Mouse (Mus musculus) layer of hippocampus, postnatal 36 days (tissue): ENCODE data around the gene Kidins220. TPM values are rescaled to one million over a fixed set of nuclear protein-coding genes. Genes with fewer than 3 reads are reported as not detected.
A peak's percentile ranks its signal among the peaks of the same experiment; 100 is the strongest.

Experiments
- DNase-seq, 2 experiments: peaks; one replicate each; pipeline ENCODE4 v3.0.0; 2022
- total RNA-seq, 2 experiments: library from RNA; stranded (reverse); gene quantifications; 2 replicates each; pipeline ENCODE4 v1.2.3; 2021

Gene Kidins220
- total RNA-seq, 2 experiments from 2014 or later = 364 to 366 TPM

- DNase-seq = peak in 1 of 2 experiments; percentile 22
Measured at GRCm38 (mm10) chr12:25092751-25093211, 118.1 kb downstream of the Kidins220 start.

- no peak for DNase-seq
Measured at GRCm38 (mm10) chr12:25093241-25093774, 118.6 kb downstream of the Kidins220 start.

- no peak for DNase-seq
Measured at GRCm38 (mm10) chr12:25094621-25095521, 120.1 kb downstream of the Kidins220 start.

GRCm38 (mm10) chr12:25095538-25095937 lies 120.8 kb downstream of the Kidins220 start:
- no peak for DNase-seq

GRCm38 (mm10) chr12:25095974-25096639 lies 121.4 kb downstream of the Kidins220 start:
- peak; percentile 96 to 97 for DNase-seq

GRCm38 (mm10) chr12:25096640-25097051 lies 121.9 kb downstream of the Kidins220 start:
- DNase-seq = no peak

GRCm38 (mm10) chr12:25097052-25097209 lies 122.2 kb downstream of the Kidins220 start, which contains the start of gene Id2:
Gene Id2, minus strand, starts transcription at chr12:25097140.
- DNase-seq = no peak

- no peak for DNase-seq
Measured at GRCm38 (mm10) chr12:25097210-25098160, 122.8 kb downstream of the Kidins220 start.

GRCm38 (mm10) chr12:25098161-25098550 lies 123.4 kb downstream of the Kidins220 start:
- DNase-seq = no peak

- DNase-seq = peak; percentile 89 to 91
Measured at GRCm38 (mm10) chr12:25098561-25099312, 124.0 kb downstream of the Kidins220 start.

- DNase-seq = no peak
Measured at GRCm38 (mm10) chr12:25099313-25099562, 124.5 kb downstream of the Kidins220 start.

- DNase-seq = no peak
Measured at GRCm38 (mm10) chr12:25099563-25100408, 125.1 kb downstream of the Kidins220 start.

- DNase-seq = peak in 1 of 2 experiments; percentile 59
Measured at GRCm38 (mm10) chr12:25100411-25101217, 125.9 kb downstream of the Kidins220 start.

GRCm38 (mm10) chr12:25101389-25101788 lies 126.7 kb downstream of the Kidins220 start:
- DNase-seq = no peak

GRCm38 (mm10) chr12:25103911-25104310 lies 129.2 kb downstream of the Kidins220 start:
- DNase-seq = no peak

GRCm38 (mm10) chr12:25104541-25104940 lies 129.8 kb downstream of the Kidins220 start:
- no peak for DNase-seq

GRCm38 (mm10) chr12:25108865-25109264 lies 134.1 kb downstream of the Kidins220 start:
- no peak for DNase-seq

- no peak for DNase-seq
Measured at GRCm38 (mm10) chr12:25109971-25110681, 135.4 kb downstream of the Kidins220 start.

GRCm38 (mm10) chr12:25110682-25111078 lies 136.0 kb downstream of the Kidins220 start:
- DNase-seq = no peak
